Mouse (Mus musculus): ENCODE measurements around the gene Trim56.
"Not testable (repeated sequence)": the region's sequence is repeated elsewhere in the genome, so short reads cannot be mapped to it uniquely, and the experiment has no call there.

The Trim56 gene

GRCm38 (mm10) chr5:137115866-137116847 lies at the start of gene Trim56:
Gene Trim56 (minus strand): TSS chr5:137116209.
- peak; percentile 74 for DNase-seq

- DNase-seq: no peak
Observed at GRCm38 (mm10) chr5:137161853-137162252, 45.8 kb upstream of the Trim56 start.

GRCm38 (mm10) chr5:137159461-137159860 lies 43.5 kb upstream of the Trim56 start:
- DNase-seq: peak; percentile 28

- DNase-seq: no peak
Observed at GRCm38 (mm10) chr5:137153289-137153688, 37.3 kb upstream of the Trim56 start.

GRCm38 (mm10) chr5:137152623-137153022 lies 36.6 kb upstream of the Trim56 start:
- DNase-seq: peak; percentile 46

GRCm38 (mm10) chr5:137149272-137149882 lies 33.4 kb upstream of the Trim56 start, which contains the start of gene Muc3:
Gene Muc3 (minus strand): TSS chr5:137149322.
- DNase-seq: not testable (repeated sequence)

GRCm38 (mm10) chr5:137140836-137141235 lies 24.8 kb upstream of the Trim56 start:
- no peak for DNase-seq

- no peak for DNase-seq
Observed at GRCm38 (mm10) chr5:137138977-137139376, 23.0 kb upstream of the Trim56 start.

GRCm38 (mm10) chr5:137134959-137135358 lies 18.9 kb upstream of the Trim56 start:
- DNase-seq: no peak

GRCm38 (mm10) chr5:137131490-137131889 lies 15.5 kb upstream of the Trim56 start:
- peak; percentile 76 for DNase-seq

GRCm38 (mm10) chr5:137129281-137129680 lies 13.3 kb upstream of the Trim56 start:
- DNase-seq: no peak

- no peak for DNase-seq
Observed at GRCm38 (mm10) chr5:137123516-137123915, 7.5 kb upstream of the Trim56 start.

GRCm38 (mm10) chr5:137122686-137123193 lies 6.7 kb upstream of the Trim56 start:
- peak; percentile 82 for DNase-seq

- DNase-seq: no peak
Observed at GRCm38 (mm10) chr5:137121280-137121679, 5.3 kb upstream of the Trim56 start.

GRCm38 (mm10) chr5:137118878-137119277 lies 2.9 kb upstream of the Trim56 start:
- DNase-seq: no peak

GRCm38 (mm10) chr5:137117994-137118393 lies 2.0 kb upstream of the Trim56 start:
- not testable (repeated sequence) for DNase-seq

- DNase-seq: no peak
Observed at GRCm38 (mm10) chr5:137116987-137117386, 978 bp upstream of the Trim56 start.

- DNase-seq: no peak
Observed at GRCm38 (mm10) chr5:137114891-137115561, 983 bp downstream of the Trim56 start.

- DNase-seq: no peak
Observed at GRCm38 (mm10) chr5:137111542-137112408, 4.2 kb downstream of the Trim56 start.

- no peak for DNase-seq
Observed at GRCm38 (mm10) chr5:137110863-137111262, 5.1 kb downstream of the Trim56 start.

GRCm38 (mm10) chr5:137109941-137110593 lies 5.9 kb downstream of the Trim56 start:
- DNase-seq: no peak

Data from retina, postnatal 1 day (tissue).